Mouse (Mus musculus) lung, adult 2 months (tissue): ENCODE measurements around the gene Nlrp4f. TPM values are rescaled to one million over a fixed set of nuclear protein-coding genes. Genes with fewer than 3 reads are reported as not detected.

ENCODE experiments used
- DNase-seq: peaks from one replicate; pipeline ENCODE4 v3.0.0; 2022
- H3K4me1 ChIP-seq: fragments of 200-500 bp; 2 replicates; pipeline ENCODE4 v1.6.1; 2011; ENCODE audit warnings: low read length; ENCODE audit not compliant: control insufficient read depth, insufficient read depth
- H3K4me3 ChIP-seq: fragments of 200-500 bp; replicated peaks from 2 replicates; pipeline ENCODE3; 2011; ENCODE audit warnings: low read depth, mild to moderate bottlenecking, control low read depth, low read length; ENCODE audit errors: extremely low read depth
- CTCF ChIP-seq: fragments of 200-500 bp; IDR thresholded peaks from 2 replicates; pipeline ENCODE4 v1.5.1; 2011; ENCODE audit warnings: mild to moderate bottlenecking, low read length, control low read depth; ENCODE audit not compliant: insufficient read depth
- POLR2A ChIP-seq: fragments of 200-500 bp; IDR thresholded peaks from 2 replicates; pipeline ENCODE4 v1.6.1; 2011; ENCODE audit warnings: low read depth, mild to moderate bottlenecking, control low read depth, low read length, borderline replicate concordance; ENCODE audit errors: extremely low read depth
- WGBS: fragments of 180-500 bp; shearing (Covaris S2); methylation state at CpG from one replicate; pipeline ENCODE4 v1.1.7; 2018; 5-methylcytosine and 5-hydroxymethylcytosine counted together
- polyA plus RNA-seq: library from polyadenylated mRNA; depleted of rRNA; stranded (reverse); fragments of >200 nt; gene quantifications from 2 replicates; pipeline ENCODE4 v1.2.3, GENCODE M21; 2012; rRNA removed

Nlrp4f gene
- polyA plus RNA-seq, 1 experiment = not detected

DNA sequence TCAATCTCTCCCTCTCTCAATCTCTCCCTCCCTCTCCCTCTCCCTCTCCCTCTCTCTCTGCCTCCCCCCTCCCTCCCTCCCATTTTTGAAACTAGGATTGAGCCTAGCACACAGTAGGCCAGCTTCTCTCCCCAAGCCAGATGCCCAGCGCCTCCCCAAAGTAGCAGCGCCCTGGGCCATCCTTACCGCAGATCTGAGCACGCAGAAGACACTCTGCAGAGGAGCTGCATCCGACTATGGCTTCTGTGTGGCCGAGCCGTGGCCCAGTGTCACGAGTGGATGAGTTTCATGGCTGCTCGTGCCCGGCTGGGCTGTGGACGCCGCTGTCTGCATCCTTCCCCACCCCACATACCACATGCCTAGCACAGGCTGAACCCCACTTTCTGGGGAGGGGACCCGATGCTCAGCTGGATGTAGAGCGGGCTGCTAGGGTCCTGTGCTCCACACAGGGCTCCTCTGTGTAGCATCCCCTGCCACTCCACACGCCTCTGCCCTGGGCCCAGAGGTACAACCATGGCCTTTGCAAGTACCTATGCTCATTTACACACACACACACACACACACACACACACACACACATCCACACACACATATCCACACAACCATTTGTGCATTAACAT, 29.2 kb downstream of the Nlrp4f start:
- 55% methylated on average over 15 of the region's 15 CpGs for whole genome bisulfite sequencing

DNA sequence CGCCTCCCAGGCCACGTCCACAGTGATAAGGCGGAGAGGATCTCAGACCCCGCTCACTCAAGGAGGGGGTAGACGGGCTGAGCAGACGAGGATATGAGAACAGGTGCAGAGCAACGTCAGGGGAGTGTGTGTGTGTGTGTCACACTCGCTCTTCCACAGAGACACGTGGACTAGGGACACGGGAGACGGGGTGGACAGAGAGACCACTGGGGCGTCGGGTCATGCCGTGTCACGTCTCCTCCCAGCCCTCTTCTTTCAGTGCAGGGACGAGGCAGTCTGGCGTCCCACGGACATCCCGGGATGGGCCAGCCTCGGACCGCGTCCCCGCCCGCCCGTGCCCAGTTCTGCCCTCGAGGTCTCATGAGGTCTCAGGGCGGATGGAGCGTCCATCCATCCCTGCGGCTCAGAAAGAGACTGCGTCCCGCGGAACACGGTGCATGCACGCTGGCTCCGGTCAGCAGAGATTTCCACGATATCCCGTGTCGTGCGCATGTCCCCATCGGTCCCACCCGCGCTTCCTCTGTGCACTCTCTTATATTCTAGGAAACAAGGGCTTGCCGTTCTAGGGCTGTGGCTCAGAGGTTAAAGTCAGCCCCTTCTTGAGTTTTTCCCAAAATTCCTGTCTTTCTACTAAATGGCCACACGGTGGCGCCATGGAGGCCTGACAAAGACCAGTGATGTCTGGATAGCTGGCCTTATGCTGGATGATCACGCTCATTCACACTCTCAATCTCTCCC, 29.9 kb downstream of the Nlrp4f start:
- TF ChIP-seq CTCF (peak; percentile 66), POLR2A (no peak)
- Histone ChIP-seq H3K4me1 (no peaks in the 10 kb centered on the region), H3K4me3 (no peak overlapping the region)
- no peak for DNase-seq
- 18% methylated on average over 46 of the region's 46 CpGs for WGBS

More for the DNA sequence above, 29.2 kb downstream of the Nlrp4f start:
- Histone ChIP-seq H3K4me1 (no peaks in the 10 kb centered on the region), H3K4me3 (no peak overlapping the region)
- DNase-seq = no peak
- no peak for TF ChIP-seq CTCF
- TF ChIP-seq POLR2A = no peak

DNA sequence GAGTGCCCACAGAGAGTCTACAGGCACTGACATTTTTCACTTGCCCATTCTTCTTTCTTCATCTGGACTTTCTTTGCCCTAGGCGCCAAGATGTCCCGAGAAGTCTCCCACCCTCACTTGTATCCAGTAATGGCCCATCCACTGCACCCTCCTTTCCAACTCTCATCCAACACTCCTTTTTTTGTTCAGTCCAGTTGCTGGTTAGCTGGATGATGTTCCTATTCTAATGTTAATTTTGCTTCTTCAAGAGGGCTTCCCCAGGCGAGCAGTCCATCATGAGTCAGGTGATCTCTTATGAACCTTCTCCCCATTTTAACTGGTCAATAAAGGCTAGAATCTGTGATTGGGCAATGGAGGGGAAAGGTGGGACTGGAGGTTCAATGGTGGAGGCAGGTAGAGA, 31.7 kb downstream of the Nlrp4f start:
- DNase-seq = no peak
- Histone ChIP-seq H3K4me1 (no peaks in the 10 kb centered on the region), H3K4me3 (no peak overlapping the region)
- 71% methylated on average over 3 of the region's 3 CpGs for WGBS
- TF ChIP-seq POLR2A (no peak), CTCF (no peak)

DNA sequence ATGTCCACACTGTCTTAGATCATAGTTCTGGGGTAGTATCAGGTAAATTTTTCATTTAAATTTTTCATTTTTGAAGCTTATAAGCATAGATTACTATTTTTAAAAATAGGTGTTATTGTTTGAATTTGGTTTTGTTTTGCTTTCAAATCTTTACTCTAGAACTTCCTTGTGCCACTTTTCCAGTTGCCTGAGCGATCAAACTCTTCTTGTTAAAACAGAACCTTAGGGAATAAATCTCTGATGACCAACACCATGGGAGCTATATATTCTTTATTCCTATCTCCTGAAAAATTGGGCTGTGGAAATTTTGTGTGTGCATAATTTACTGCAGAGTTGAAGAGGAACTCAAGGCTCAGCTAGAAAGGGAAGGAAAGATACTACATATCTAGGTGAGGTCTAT, 55.8 kb downstream of the Nlrp4f start, which contains the start of gene Olfr466:
Gene Olfr466 (plus strand): TSS at position 301 of the 400 bp plus-strand sequence.
- WGBS = 75% methylated on average over 1 of the region's 1 CpGs
- Histone ChIP-seq H3K4me3 (no peak within 1 kb of the TSS), H3K4me1 (no peaks in the 10 kb centered on the region)
- no peak for DNase-seq
- TF ChIP-seq CTCF (no peak), POLR2A (no peak)

DNA sequence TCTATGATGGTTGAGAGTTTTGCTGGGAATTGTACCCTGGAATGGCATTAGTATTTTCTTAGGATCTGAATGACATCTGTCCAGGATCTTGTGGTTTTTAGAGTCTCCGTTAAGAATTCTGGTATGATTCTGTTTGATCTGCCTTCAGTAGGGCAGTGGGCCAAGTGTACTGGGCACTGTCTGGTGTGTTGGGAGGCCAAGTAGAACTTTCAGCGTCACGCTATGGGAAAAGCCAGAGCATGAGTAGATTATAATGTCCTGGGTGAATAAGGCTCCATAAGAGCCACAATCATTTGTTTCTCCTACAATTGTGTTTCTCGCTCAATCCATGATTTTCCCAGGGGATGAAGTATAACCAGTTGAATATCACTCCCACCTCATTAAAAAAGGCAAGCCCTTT, 68.0 kb downstream of the Nlrp4f start, which contains the start of gene Olfr465-ps1:
Gene Olfr465-ps1 (plus strand): TSS at position 301 of the 400 bp plus-strand sequence.
- no peak for DNase-seq
- Histone ChIP-seq H3K4me1 (no peaks in the 10 kb centered on the region), H3K4me3 (no peak within 1 kb of the TSS)
- TF ChIP-seq POLR2A (no peak), CTCF (no peak)
- WGBS = 83% methylated on average over 4 of the region's 4 CpGs

Other genes starting within 250 kb of the Nlrp4f start
- not detected in 2 replicates for gene Spata31d1c, start 172.9 kb downstream of the Nlrp4f start, polyA plus RNA-seq
- not detected in 2 replicates for gene Prss47, start 153.2 kb downstream of the Nlrp4f start, polyA plus RNA-seq
- gene Mfsd14b, start 93.0 kb downstream of the Nlrp4f start, polyA plus RNA-seq = 21.2 and 21.3 TPM in 2 replicates
- not detected in 2 replicates for gene Olfr465-ps1, start 67.9 kb downstream of the Nlrp4f start, polyA plus RNA-seq
- not detected in 2 replicates for gene Olfr466, start 55.7 kb downstream of the Nlrp4f start, polyA plus RNA-seq
- gene Gm10775, start 53.6 kb upstream of the Nlrp4f start, polyA plus RNA-seq = not detected in 2 replicates
- gene Zfp369, start 72.8 kb upstream of the Nlrp4f start, polyA plus RNA-seq = 13.3 and 16.7 TPM in 2 replicates